Mouse (Mus musculus) G1E (cell line): ENCODE data around the gene Cacna1c.

Source experiments
- CTCF ChIP-seq: IDR thresholded peaks from 2 replicates; pipeline ENCODE4 v1.5.1; 2012; ENCODE audit warnings: low read depth, low read length, inconsistent platforms, mixed read lengths
- GATA1 ChIP-seq: IDR thresholded peaks from 2 replicates; pipeline ENCODE4 v1.6.1; 2012; ENCODE audit warnings: borderline replicate concordance, low read length, inconsistent platforms, mixed read lengths
- GATA2 ChIP-seq: IDR thresholded peaks from 2 replicates; pipeline ENCODE4 v1.6.1; 2012; ENCODE audit warnings: low read depth, low read length, inconsistent platforms, borderline replicate concordance
- POLR2AphosphoS5 ChIP-seq: IDR thresholded peaks from 2 replicates; pipeline ENCODE4 v1.6.1; 2012; ENCODE audit warnings: low read depth, low read length, inconsistent platforms; ENCODE audit not compliant: insufficient replicate concordance
- TAL1 ChIP-seq: conservative IDR thresholded peaks from 2 replicates; pipeline ENCODE4 v1.6.1; 2012; ENCODE audit warnings: low read depth, low read length, inconsistent platforms, mixed read lengths

- no peak for TF ChIP-seq CTCF
- no peak for TF ChIP-seq TAL1
- no peak for TF ChIP-seq GATA1
- TF ChIP-seq GATA2 = no peak
- TF ChIP-seq POLR2AphosphoS5 = no peak
Measured at GRCm38 (mm10) chr6:119051721-119052120, 144.5 kb downstream of the Cacna1c start.
